Mouse (Mus musculus): ENCODE measurements around the gene C77080.

DNA sequence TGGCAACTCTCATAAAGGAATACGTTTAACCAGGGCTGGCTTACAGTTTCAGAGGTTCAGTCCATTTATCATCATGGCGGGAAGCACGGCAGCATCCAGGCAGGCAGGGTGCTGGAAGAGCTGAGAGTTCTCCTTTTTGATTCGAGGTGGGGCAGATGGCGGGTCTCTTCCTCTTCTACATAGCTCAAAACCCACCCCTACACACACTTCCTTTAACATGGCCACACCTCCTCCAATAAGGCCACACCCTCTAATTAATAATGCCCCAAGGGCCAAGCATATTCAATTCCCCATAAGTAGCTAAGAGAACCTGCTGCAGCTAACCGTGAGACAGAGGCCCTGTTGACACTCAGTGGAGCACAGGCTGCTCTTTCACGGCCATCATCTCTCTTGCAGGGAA, 31.6 kb upstream of the C77080 start:
- TF ChIP-seq CTCF (IDR thresholded peaks at IDR 0.05; ENCODE audit: low read depth) = no peak
- no peak for TF ChIP-seq EP300 (IDR thresholded peaks at IDR 0.05; ENCODE audit: low read depth)

Measured in liver, embryonic 14.5 days (tissue).